Mouse (Mus musculus) forebrain, postnatal 0 days (tissue): ENCODE measurements around the gene Tkt. TPM values are rescaled to one million over a fixed set of nuclear protein-coding genes. Genes with fewer than 3 reads are reported as not detected.

ENCODE experiments used
- ATAC-seq: fragments of 200-750 bp; cut with Nextera tagmentation; 2 replicates; pipeline ENCODE4 v1.8.0; 2017; ENCODE audit warnings: mild to moderate bottlenecking, moderate library complexity
- DNase-seq: peaks from one replicate; pipeline ENCODE4 v3.0.0-alpha.2; 2015
- H3K27ac ChIP-seq: fragments of 300-500 bp; sonication (generic); 2 replicates; pipeline ENCODE4 v1.5.1; 2014; ENCODE audit warnings: low read depth, mild to moderate bottlenecking, antibody characterized with exemption, low read length, moderate library complexity, mixed read lengths
- H3K27me3 ChIP-seq: fragments of 300-500 bp; sonication (generic); 2 replicates; pipeline ENCODE4 v1.6.1; 2014; ENCODE audit warnings: mild to moderate bottlenecking, low read length, mixed read lengths; ENCODE audit not compliant: insufficient read depth
- H3K36me3 ChIP-seq: fragments of 300-500 bp; sonication (generic); 2 replicates; pipeline ENCODE4 v1.6.1; 2014; ENCODE audit warnings: mild to moderate bottlenecking, moderate library complexity; ENCODE audit not compliant: insufficient read depth
- H3K4me1 ChIP-seq: fragments of 300-500 bp; sonication (generic); 2 replicates; pipeline ENCODE4 v1.6.1; 2014; ENCODE audit warnings: antibody characterized with exemption; ENCODE audit not compliant: insufficient read depth
- H3K4me2 ChIP-seq: fragments of 300-500 bp; sonication (generic); 2 replicates; pipeline ENCODE4 v1.6.1; 2014; ENCODE audit warnings: low read depth, mild to moderate bottlenecking, moderate library complexity
- H3K4me3 ChIP-seq: fragments of 300-500 bp; sonication (generic); 2 replicates; pipeline ENCODE4 v1.5.1; 2014; ENCODE audit warnings: low read depth, low read length, mixed read lengths
- H3K9ac ChIP-seq: fragments of 300-500 bp; sonication (generic); 2 replicates; pipeline ENCODE4 v1.6.1; 2014; ENCODE audit warnings: mild to moderate bottlenecking
- H3K9me3 ChIP-seq: fragments of 300-500 bp; sonication (generic); 2 replicates; pipeline ENCODE4 v1.6.1; 2016; ENCODE audit warnings: low read length
- CTCF ChIP-seq: sonication (generic); IDR thresholded peaks from 2 replicates; pipeline ENCODE4 v1.5.1; 2016; ENCODE audit warnings: antibody characterized with exemption, control low read depth, low read depth
- WGBS: fragments of 180-500 bp; shearing (Covaris S2); extraction: QIAGEN DNeasy Blood & Tissue Kit; methylation state at CpG from one replicate; pipeline ENCODE4 v1.1.7; 2014; 5-methylcytosine and 5-hydroxymethylcytosine counted together
- polyA plus RNA-seq: library from polyadenylated mRNA; unstranded; fragments of >200 nt; fragmentation: Nextera tagmentation; extraction: Ambion mirVana; gene quantifications from 2 replicates; pipeline ENCODE4 v1.2.1, GENCODE M21; 2015
- total RNA-seq: library from RNA; depleted of rRNA; stranded (reverse); fragments of >200 nt; gene quantifications from 2 replicates; pipeline ENCODE4 v1.2.3, GENCODE M21; 2014

Gene Tkt
- total and polyA plus RNA-seq, 2 experiments from 2014 or later: 278 to 374 TPM

GRCm38 (mm10) chr14:30591417-30591816 is 43.3 kb downstream of the Tkt start:
- Histone ChIP-seq H3K27me3 (no peaks in the 10 kb centered on the region), H3K9me3 (no peaks in the 10 kb centered on the region), H3K36me3 (no peaks in the 10 kb centered on the region), H3K4me1 (0 out of 2 replicates have a peak, but pooled peaks cover 7% of the 10 kb centered on the region), H3K27ac (no peak overlapping the region), H3K9ac (no peak overlapping the region), H3K4me2 (no peak overlapping the region), H3K4me3 (no peak overlapping the region)
- no peak for ATAC-seq
- WGBS: 6% methylated on average over 6 of the region's 6 CpGs
- peak; percentile 80 for TF ChIP-seq CTCF
- DNase-seq: peak; percentile 72

DNA sequence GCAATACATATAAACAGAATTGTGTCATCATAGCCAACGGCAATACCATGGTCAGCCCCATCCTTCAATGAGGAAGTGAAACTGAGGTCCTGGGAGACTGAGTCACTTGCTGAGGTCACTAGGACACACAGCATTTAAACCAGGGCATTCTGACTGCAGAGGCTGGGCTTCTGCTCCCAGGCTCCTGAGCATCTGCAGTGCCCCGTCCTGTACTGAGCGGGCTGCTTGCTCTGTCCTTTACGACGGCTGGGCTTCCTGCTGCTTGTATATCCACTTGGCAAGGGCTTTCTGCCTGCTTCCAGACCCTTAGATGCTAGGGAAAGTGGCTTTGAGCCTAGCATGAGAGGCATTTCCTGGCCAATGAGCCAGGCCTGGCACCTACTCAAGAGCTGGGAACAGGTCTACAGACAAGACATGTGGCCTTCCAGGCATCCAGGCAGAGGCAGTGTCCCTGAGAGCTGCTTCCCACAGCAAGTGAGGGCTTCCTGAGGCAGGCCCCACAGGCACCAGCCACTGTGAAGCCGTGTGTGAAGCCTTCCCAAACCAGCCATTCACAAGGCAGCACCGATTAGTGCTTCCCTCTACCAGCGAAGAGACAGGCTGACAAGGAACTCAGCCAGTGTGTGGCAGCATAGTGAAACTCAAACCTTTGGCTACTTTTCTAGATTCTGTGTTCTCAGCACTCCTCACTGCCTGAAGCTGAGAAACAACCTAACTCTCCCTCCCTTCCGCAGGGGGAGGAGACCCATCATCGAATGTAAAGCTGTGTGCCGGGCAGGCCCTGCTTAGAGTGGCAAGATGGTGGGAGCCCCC is 45.3 kb downstream of the Tkt start:
- peak; percentile 86 for ATAC-seq
- Histone ChIP-seq H3K36me3 (no peaks in the 10 kb centered on the region; the same call in 1 of the 2 replicates), H3K4me3 (no peak overlapping the region), H3K9me3 (no peaks in the 10 kb centered on the region), H3K9ac (no peak overlapping the region), H3K4me1 (0 out of 2 replicates have a peak, but pooled peaks cover 4% of the 10 kb centered on the region), H3K27me3 (no peaks in the 10 kb centered on the region), H3K27ac (peak overlapping the region; percentile 83), H3K4me2 (no peak overlapping the region)
- TF ChIP-seq CTCF: peak; percentile 61
- peak; percentile 80 for DNase-seq
- WGBS: 24% methylated on average over 11 of the region's 11 CpGs

GRCm38 (mm10) chr14:30594092-30594695 is 46.0 kb downstream of the Tkt start:
- WGBS: 15% methylated on average over 7 of the region's 7 CpGs
- Histone ChIP-seq H3K27me3 (no peaks in the 10 kb centered on the region), H3K4me1 (0 out of 2 replicates have a peak, but pooled peaks cover 4% of the 10 kb centered on the region), H3K4me2 (no peak overlapping the region), H3K4me3 (no peak overlapping the region), H3K27ac (peak overlapping the region; percentile 83), H3K9ac (no peak overlapping the region), H3K9me3 (no peaks in the 10 kb centered on the region), H3K36me3 (no peaks in the 10 kb centered on the region; the same call in 1 of the 2 replicates)
- TF ChIP-seq CTCF: no peak
- peak; percentile 47 for DNase-seq
- ATAC-seq: peak; percentile 62

GRCm38 (mm10) chr14:30595576-30596313 is 47.6 kb downstream of the Tkt start:
- TF ChIP-seq CTCF: no peak
- Histone ChIP-seq H3K27me3 (no peaks in the 10 kb centered on the region), H3K4me2 (no peak overlapping the region), H3K9me3 (no peaks in the 10 kb centered on the region), H3K4me1 (0 out of 2 replicates have a peak, but pooled peaks cover 4% of the 10 kb centered on the region), H3K36me3 (no peaks in the 10 kb centered on the region; the same call in 1 of the 2 replicates), H3K27ac (no peak overlapping the region), H3K9ac (no peak overlapping the region), H3K4me3 (no peak overlapping the region)
- no peak for DNase-seq
- WGBS: 76% methylated on average over 8 of the region's 8 CpGs
- ATAC-seq: no peak

DNA sequence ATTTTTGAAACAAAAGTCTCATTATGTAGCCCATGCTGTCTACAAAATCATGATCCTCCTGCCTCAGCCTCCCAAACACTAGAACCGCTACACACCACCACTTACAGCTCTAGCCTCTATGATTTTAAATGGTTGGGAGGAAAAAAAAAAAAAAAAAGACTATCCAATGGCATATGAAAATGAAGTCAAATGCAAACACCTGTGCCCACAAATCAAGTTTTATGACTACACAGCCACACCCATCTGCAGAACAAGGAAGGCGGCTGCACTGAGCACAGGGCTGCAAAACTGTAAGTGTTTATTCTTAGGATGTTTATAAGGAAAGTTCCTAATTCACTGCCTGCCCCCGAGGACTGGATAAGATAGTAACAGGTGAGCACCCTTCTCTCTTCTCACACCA is 48.2 kb downstream of the Tkt start:
- no peak for TF ChIP-seq CTCF
- WGBS: 95% methylated on average over 3 of the region's 3 CpGs

GRCm38 (mm10) chr14:30597142-30597541 is 49.0 kb downstream of the Tkt start:
- Histone ChIP-seq H3K4me1 (0 out of 2 replicates have a peak, but pooled peaks cover 4% of the 10 kb centered on the region), H3K4me2 (no peak overlapping the region), H3K4me3 (no peak overlapping the region), H3K27ac (no peak overlapping the region), H3K36me3 (peaks cover 3% of the 10 kb centered on the region), H3K27me3 (no peaks in the 10 kb centered on the region), H3K9me3 (no peaks in the 10 kb centered on the region), H3K9ac (no peak overlapping the region)
- 84% methylated on average over 2 of the region's 2 CpGs for WGBS
- no peak for TF ChIP-seq CTCF
- no peak for ATAC-seq
- no peak for DNase-seq

More for the DNA sequence above, 48.2 kb downstream of the Tkt start:
- H3K4me1 ChIP-seq: 0 out of 2 replicates have a peak, but pooled peaks cover 4% of the 10 kb centered on the region
- H3K27ac ChIP-seq: no peak overlapping the region
- no peak overlapping the region for H3K4me2 ChIP-seq
- ATAC-seq (no peak), DNase-seq (no peak)
- H3K9me3 ChIP-seq: no peaks in the 10 kb centered on the region
- H3K36me3 ChIP-seq: no peaks in the 10 kb centered on the region; the same call in none of the 2 replicates
- H3K27me3 ChIP-seq: no peaks in the 10 kb centered on the region
- no peak overlapping the region for H3K4me3 ChIP-seq
- no peak overlapping the region for H3K9ac ChIP-seq
